Mouse (Mus musculus): ENCODE measurements around the gene Zfp143. TPM values are rescaled to one million over a fixed set of nuclear protein-coding genes. Genes with fewer than 3 reads are reported as not detected.
"Not testable (repeated sequence)": the region's sequence is repeated elsewhere in the genome, so short reads cannot be mapped to it uniquely, and the experiment has no call there.

Gene Zfp143
- total and polyA plus RNA-seq, 2 experiments from 2014 or later: 4.9 to 8.6 TPM

DNA sequence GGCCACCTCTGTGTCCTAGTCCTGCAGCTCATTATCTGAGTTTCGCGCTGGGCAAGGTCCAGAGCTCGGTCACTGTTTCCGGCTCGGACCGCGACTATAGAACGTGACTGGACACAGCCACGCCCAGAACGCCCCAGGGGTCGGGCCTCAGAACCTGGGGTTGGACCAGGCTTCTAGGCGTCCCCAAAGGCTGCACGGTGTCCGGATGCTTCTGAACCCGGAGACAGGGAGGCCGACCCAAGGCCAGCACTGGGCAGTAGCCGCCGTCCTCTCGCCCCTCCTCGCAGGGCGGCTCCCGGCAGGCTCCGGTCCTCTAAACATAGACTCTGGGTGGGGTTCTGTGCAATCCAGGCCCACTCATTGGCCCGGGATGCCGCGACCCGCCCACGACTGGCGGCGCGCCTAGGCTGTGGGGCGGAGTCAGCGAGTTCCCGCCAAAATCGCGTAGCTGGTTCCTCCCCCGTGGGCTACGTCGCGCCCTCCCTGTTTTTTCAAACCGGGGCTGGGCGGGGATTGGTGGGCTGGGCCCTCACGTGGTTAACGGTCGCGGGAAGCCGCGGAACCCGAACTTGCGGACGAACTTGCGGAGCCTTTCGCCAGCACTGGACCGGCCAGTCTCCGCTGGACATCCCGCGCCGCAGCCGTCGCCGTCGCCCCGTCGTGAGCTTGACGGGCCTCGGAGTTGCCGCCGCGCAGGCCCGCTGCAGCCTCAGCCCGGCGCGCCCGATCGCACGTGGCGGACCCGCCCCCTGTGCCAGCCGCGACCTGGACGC, 60.7 kb downstream of the Zfp143 start, which contains the start of gene Wee1:
Gene Wee1 (plus strand): TSS at position 531 of the 773 bp plus-strand sequence.
- ATAC-seq (ENCODE audit: low FRiP score) (peak; percentile 96), DNase-seq (ENCODE audit: low spot score) (peak; percentile 97)
- H3K9ac ChIP-seq (replicated peaks; ENCODE audit: low read length, poor library complexity, severe bottlenecking): peak within 1 kb of the TSS; percentile 67
- H3K36me3 ChIP-seq (ENCODE audit: insufficient read depth, low read length): no peaks in the 10 kb centered on the region
- H3K27me3 ChIP-seq (ENCODE audit: insufficient read depth, low read length): no peaks in the 10 kb centered on the region
- no peaks in the 10 kb centered on the region for H3K4me1 ChIP-seq (ENCODE audit: insufficient read depth, low read length)
- no peaks in the 10 kb centered on the region for H3K9me3 ChIP-seq (ENCODE audit: low read length)
- WGBS: under 1% methylated on average over 70 of the region's 81 CpGs
- TF ChIP-seq CTCF (IDR thresholded peaks at IDR 0.05): no peak
- H3K4me2 ChIP-seq (ENCODE audit: low read depth, low read length, poor library complexity, severe bottlenecking): peak within 1 kb of the TSS; percentile 88
- H3K4me3 ChIP-seq (ENCODE audit: low read depth, low read length): peak within 1 kb of the TSS; percentile 84
- H3K27ac ChIP-seq (ENCODE audit: low read depth, low read length): peak within 1 kb of the TSS; percentile 60

- peak overlapping the region; percentile 88 for H3K4me2 ChIP-seq (ENCODE audit: low read depth, low read length, poor library complexity, severe bottlenecking)
- DNase-seq (ENCODE audit: low spot score) (no peak), ATAC-seq (ENCODE audit: low FRiP score) (no peak)
- no peaks in the 10 kb centered on the region for H3K9me3 ChIP-seq (ENCODE audit: low read length)
- H3K27ac ChIP-seq (ENCODE audit: low read depth, low read length): peak overlapping the region; percentile 60
- TF ChIP-seq CTCF (IDR thresholded peaks at IDR 0.05): no peak
- H3K4me1 ChIP-seq (ENCODE audit: insufficient read depth, low read length): no peaks in the 10 kb centered on the region
- H3K4me3 ChIP-seq (ENCODE audit: low read depth, low read length): peak overlapping the region; percentile 84
- H3K9ac ChIP-seq (replicated peaks; ENCODE audit: low read length, poor library complexity, severe bottlenecking): peak overlapping the region; percentile 67
- WGBS: under 1% methylated on average over 24 of the region's 27 CpGs
- no peaks in the 10 kb centered on the region for H3K27me3 ChIP-seq (ENCODE audit: insufficient read depth, low read length)
- no peaks in the 10 kb centered on the region for H3K36me3 ChIP-seq (ENCODE audit: insufficient read depth, low read length)
Measured at GRCm38 (mm10) chr7:110122289-110122564, 61.2 kb downstream of the Zfp143 start.

DNA sequence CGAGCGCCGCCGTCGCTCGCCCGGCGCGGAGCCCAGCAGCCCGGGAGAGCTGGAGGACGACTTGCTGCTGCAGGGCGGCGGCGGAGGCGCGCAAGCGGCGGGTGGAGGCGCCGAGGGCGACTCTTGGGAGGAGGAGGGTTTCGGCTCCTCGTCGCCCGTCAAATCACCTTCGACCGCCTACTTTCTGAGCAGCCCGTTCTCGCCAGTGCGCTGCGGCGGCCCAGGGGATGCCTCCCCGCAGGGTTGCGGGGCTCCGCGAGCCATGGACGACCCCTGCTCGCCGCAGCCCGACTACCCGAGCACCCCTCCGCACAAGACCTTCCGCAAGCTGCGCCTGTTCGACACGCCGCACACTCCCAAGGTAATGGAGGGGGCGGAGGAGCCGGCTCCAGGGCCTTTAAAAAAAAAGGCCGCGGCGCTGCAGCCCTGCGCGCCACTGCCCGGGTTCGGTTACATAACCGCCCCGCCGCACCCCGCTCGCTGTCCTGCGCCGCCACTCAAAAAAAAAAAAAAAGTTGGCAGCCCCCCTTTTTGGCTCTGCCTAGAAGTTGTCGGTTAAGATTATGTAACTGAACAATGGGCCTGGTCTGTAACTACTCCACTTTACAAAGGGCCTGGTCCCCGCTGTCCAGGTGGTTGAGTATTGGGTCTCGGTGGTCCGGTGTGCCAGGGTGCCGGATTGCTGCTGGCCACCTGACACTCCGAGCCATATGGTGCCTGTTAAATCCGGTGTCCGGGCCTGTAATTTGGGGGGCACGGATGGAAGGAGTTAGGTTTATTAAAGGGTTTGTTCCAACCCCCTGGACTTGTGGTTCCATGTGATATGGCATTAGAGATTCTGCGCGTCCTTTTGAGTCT, 61.8 kb downstream of the Zfp143 start:
- H3K27me3 ChIP-seq (ENCODE audit: insufficient read depth, low read length): no peaks in the 10 kb centered on the region
- DNase-seq (ENCODE audit: low spot score): peak; percentile 36
- peak overlapping the region; percentile 84 for H3K4me3 ChIP-seq (ENCODE audit: low read depth, low read length)
- H3K27ac ChIP-seq (ENCODE audit: low read depth, low read length): peak overlapping the region; percentile 60
- 0% methylated on average over 52 of the region's 74 CpGs for WGBS
- no peaks in the 10 kb centered on the region for H3K4me1 ChIP-seq (ENCODE audit: insufficient read depth, low read length)
- H3K9me3 ChIP-seq (ENCODE audit: low read length): no peaks in the 10 kb centered on the region
- H3K36me3 ChIP-seq (ENCODE audit: insufficient read depth, low read length): no peaks in the 10 kb centered on the region
- TF ChIP-seq CTCF (IDR thresholded peaks at IDR 0.05): no peak
- peak; percentile 47; the same call in 1 of the 2 replicates for ATAC-seq (ENCODE audit: low FRiP score)
- peak overlapping the region; percentile 88 for H3K4me2 ChIP-seq (ENCODE audit: low read depth, low read length, poor library complexity, severe bottlenecking)
- H3K9ac ChIP-seq (replicated peaks; ENCODE audit: low read length, poor library complexity, severe bottlenecking): peak overlapping the region; percentile 67

GRCm38 (mm10) chr7:110123844-110124555, 63.0 kb downstream of the Zfp143 start:
- H3K9ac ChIP-seq (replicated peaks; ENCODE audit: low read length, poor library complexity, severe bottlenecking): no peak overlapping the region
- DNase-seq (ENCODE audit: low spot score) (no peak), ATAC-seq (ENCODE audit: low FRiP score) (no peak)
- no peak overlapping the region for H3K27ac ChIP-seq (ENCODE audit: low read depth, low read length)
- H3K27me3 ChIP-seq (ENCODE audit: insufficient read depth, low read length): no peaks in the 10 kb centered on the region
- no peaks in the 10 kb centered on the region for H3K9me3 ChIP-seq (ENCODE audit: low read length)
- 58% methylated on average over 12 of the region's 12 CpGs for WGBS
- H3K4me3 ChIP-seq (ENCODE audit: low read depth, low read length): peak overlapping the region; percentile 84; the same call in 1 of the 2 replicates
- H3K4me2 ChIP-seq (ENCODE audit: low read depth, low read length, poor library complexity, severe bottlenecking): 0 out of 2 replicates have a peak overlapping the region, but pooled peaks have one; percentile 10
- no peak for TF ChIP-seq CTCF (IDR thresholded peaks at IDR 0.05)
- H3K36me3 ChIP-seq (ENCODE audit: insufficient read depth, low read length): no peaks in the 10 kb centered on the region
- H3K4me1 ChIP-seq (ENCODE audit: insufficient read depth, low read length): no peaks in the 10 kb centered on the region

DNA sequence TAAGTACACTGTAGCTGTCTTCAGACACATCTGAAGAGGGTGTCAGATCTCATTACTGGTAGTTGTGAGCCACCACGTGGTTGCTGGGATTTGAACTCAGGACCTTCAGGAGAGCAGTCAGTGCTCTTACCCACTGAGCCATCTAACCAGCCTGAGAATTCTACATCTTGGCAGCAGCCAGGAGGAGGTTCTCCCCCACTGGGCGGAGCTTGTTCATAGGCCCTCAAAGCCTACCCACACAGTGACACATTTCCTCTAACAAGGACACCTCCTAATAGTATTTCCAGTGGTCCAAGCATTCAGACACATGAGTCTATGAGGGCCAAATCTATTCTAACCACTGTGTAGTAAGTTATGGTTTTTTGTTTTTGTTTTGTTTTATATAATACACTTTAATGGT, 67.5 kb downstream of the Zfp143 start:
- TF ChIP-seq CTCF (IDR thresholded peaks at IDR 0.05): no peak
- H3K9ac ChIP-seq (replicated peaks; ENCODE audit: low read length, poor library complexity, severe bottlenecking): no peak overlapping the region
- H3K4me1 ChIP-seq (ENCODE audit: insufficient read depth, low read length): no peaks in the 10 kb centered on the region
- no peaks in the 10 kb centered on the region for H3K27me3 ChIP-seq (ENCODE audit: insufficient read depth, low read length)
- H3K9me3 ChIP-seq (ENCODE audit: low read length): no peaks in the 10 kb centered on the region
- H3K36me3 ChIP-seq (ENCODE audit: insufficient read depth, low read length): no peaks in the 10 kb centered on the region
- H3K4me3 ChIP-seq (ENCODE audit: low read depth, low read length): no peak overlapping the region
- ATAC-seq (ENCODE audit: low FRiP score) (no peak), DNase-seq (ENCODE audit: low spot score) (no peak)
- no peak overlapping the region for H3K27ac ChIP-seq (ENCODE audit: low read depth, low read length)
- no peak overlapping the region for H3K4me2 ChIP-seq (ENCODE audit: low read depth, low read length, poor library complexity, severe bottlenecking)
- 89% methylated on average over 2 of the region's 2 CpGs for WGBS

DNA sequence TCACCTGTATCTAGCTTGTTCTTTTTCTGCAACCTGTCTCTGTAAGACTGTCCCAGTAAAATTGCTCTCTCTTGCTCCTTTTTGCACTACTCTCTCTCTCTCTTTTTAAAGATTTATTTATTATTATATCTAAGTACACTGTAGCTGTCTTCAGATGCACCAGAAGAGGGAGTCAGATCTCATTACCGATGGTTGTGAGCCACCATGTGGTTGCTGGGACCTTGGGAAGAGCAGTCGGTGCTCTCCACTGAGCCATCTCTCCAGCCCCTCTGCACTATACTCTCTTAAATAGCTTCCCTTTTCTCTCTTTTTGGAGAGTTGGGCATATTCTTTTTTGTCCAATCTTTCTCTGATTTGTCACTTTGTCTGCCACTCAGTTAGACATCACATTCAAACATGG, 71.3 kb downstream of the Zfp143 start:
- 86% methylated on average over 2 of the region's 2 CpGs for WGBS
- not testable (repeated sequence) for DNase-seq (ENCODE audit: low spot score); H3K4me1 ChIP-seq (ENCODE audit: insufficient read depth, low read length); H3K4me2 ChIP-seq (ENCODE audit: low read depth, low read length, poor library complexity, severe bottlenecking); H3K36me3 ChIP-seq (ENCODE audit: insufficient read depth, low read length); H3K27me3 ChIP-seq (ENCODE audit: insufficient read depth, low read length); ATAC-seq (ENCODE audit: low FRiP score); H3K9ac ChIP-seq (replicated peaks; ENCODE audit: low read length, poor library complexity, severe bottlenecking); H3K4me3 ChIP-seq (ENCODE audit: low read depth, low read length); H3K27ac ChIP-seq (ENCODE audit: low read depth, low read length); H3K9me3 ChIP-seq (ENCODE audit: low read length)

Data from midbrain, postnatal 0 days (tissue).